Mouse (Mus musculus): ENCODE measurements around the gene Idh2. TPM values are rescaled to one million over a fixed set of nuclear protein-coding genes. Genes with fewer than 3 reads are reported as not detected.

The Idh2 gene
- polyA plus RNA-seq, 1 experiment from 2014 or later, result 674 TPM

- WGBS, result 81% methylated on average over 5 of the region's 5 CpGs
- H3K27ac ChIP-seq, result no peak overlapping the region
- no peak overlapping the region for H3K9ac ChIP-seq
- H3K4me3 ChIP-seq (replicated peaks), result no peak overlapping the region
- ATAC-seq (replicated peaks; ENCODE audit: low FRiP score), result no peak
- H3K9me3 ChIP-seq (replicated peaks), result no peaks in the 10 kb centered on the region
- peaks cover 22% of the 10 kb centered on the region for H3K4me1 ChIP-seq
- no peak overlapping the region for H3K4me2 ChIP-seq
- peaks cover 100% of the 10 kb centered on the region for H3K36me3 ChIP-seq
- no peaks in the 10 kb centered on the region for H3K27me3 ChIP-seq
Observed at GRCm38 (mm10) chr7:80094481-80094880, 20.7 kb downstream of the Idh2 start.

DNA sequence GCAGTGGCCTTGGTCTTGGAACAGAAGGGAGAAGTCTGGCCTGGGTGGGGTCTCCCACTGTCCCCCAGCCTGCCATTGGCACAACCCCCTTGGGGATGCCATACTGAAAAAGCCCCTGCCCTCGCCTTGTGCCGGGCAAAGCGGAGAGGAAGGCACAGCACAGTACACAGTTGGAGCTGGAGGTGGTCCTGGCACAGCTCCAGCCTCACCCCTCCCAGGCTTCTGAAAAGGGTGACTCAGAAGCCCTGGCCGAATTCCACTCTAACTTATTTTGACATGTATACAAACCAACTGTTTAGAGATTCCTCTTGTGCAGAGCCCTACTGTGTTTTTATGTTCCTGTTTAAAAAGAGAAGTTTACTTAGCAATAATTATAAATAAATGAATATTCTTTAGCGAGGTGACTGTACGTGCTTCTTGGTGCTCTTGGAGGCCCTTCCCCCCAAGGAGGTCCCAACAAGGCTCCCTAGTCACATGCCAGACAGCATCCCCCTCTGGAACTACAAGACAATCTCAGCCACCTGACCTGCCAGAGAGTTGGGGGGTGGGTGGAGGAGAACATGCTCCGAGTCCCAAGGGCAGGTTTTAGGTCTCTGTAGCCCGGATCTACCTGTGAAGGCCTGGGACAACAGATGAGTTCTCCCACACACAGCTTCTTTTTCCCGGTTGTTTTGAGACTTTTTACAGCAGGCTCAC is 22.7 kb downstream of the Idh2 start:
- H3K9ac ChIP-seq, result no peak overlapping the region
- H3K4me3 ChIP-seq (replicated peaks), result no peak overlapping the region
- no peaks in the 10 kb centered on the region for H3K9me3 ChIP-seq (replicated peaks)
- peaks cover 22% of the 10 kb centered on the region for H3K4me1 ChIP-seq
- H3K27me3 ChIP-seq, result no peaks in the 10 kb centered on the region
- no peak overlapping the region for H3K4me2 ChIP-seq
- H3K36me3 ChIP-seq, result peaks cover 99% of the 10 kb centered on the region
- peak overlapping the region; percentile 61 for H3K27ac ChIP-seq
- no peak for ATAC-seq (replicated peaks; ENCODE audit: low FRiP score)
- 66% methylated on average over 9 of the region's 9 CpGs for WGBS

GRCm38 (mm10) chr7:80091866-80092210 is 23.4 kb downstream of the Idh2 start:
- ATAC-seq (replicated peaks; ENCODE audit: low FRiP score), result no peak
- H3K9ac ChIP-seq, result no peak overlapping the region
- H3K4me1 ChIP-seq, result peaks cover 26% of the 10 kb centered on the region
- no peak overlapping the region for H3K4me2 ChIP-seq
- peak overlapping the region; percentile 61; the same call in 1 of the 2 replicates for H3K27ac ChIP-seq
- H3K4me3 ChIP-seq (replicated peaks), result no peak overlapping the region
- peaks cover 99% of the 10 kb centered on the region for H3K36me3 ChIP-seq
- H3K9me3 ChIP-seq (replicated peaks), result no peaks in the 10 kb centered on the region
- no peaks in the 10 kb centered on the region for H3K27me3 ChIP-seq
- WGBS, result 78% methylated on average over 4 of the region's 4 CpGs

- peaks cover 32% of the 10 kb centered on the region for H3K4me1 ChIP-seq
- no peak overlapping the region for H3K9ac ChIP-seq
- peak overlapping the region; percentile 61 for H3K27ac ChIP-seq
- ATAC-seq (replicated peaks; ENCODE audit: low FRiP score), result no peak
- peaks cover 99% of the 10 kb centered on the region for H3K36me3 ChIP-seq
- H3K4me3 ChIP-seq (replicated peaks), result no peak overlapping the region
- no peak overlapping the region for H3K4me2 ChIP-seq
- 54% methylated on average over 13 of the region's 13 CpGs for WGBS
- no peaks in the 10 kb centered on the region for H3K27me3 ChIP-seq
- H3K9me3 ChIP-seq (replicated peaks), result no peaks in the 10 kb centered on the region
Observed at GRCm38 (mm10) chr7:80091004-80091865, 24.0 kb downstream of the Idh2 start.

DNA sequence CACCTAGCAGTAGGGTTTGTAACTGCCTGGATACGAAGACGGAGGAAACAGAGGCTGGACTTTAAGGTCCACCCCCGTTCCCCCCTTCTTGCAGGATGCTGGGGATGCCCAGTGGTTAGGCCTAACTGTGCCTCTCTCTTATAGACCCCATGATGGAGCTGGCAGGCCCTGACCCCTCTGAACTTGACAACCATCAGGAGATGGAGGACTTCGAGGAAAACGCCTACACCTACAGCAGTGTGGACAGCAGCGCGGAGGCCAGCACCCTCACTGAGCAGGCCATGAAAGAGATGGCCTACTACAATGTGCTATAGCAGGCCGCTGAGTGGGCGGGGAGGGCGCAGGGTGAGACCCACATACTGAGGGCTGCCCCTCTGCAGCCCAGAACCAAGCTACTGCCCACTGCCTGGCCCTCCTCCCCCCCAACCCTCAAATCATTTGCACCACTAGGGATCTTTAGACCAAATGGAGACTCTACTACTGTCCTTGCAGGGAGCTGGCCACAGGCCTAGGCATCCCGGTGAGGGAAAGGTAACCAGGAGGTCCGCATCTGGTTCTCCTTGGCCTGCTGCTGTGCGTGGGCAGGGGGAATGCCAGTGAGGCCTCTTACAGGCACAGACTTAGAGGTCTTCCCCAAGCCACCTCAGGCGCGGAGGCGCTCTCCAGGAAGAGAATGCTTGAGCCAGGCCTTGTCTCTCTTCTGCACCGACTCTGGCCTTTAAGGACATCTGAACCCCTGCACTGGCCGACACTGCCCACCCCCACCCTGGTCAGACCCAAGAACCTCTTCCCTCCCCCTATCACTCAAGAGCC is 24.8 kb downstream of the Idh2 start:
- Histone ChIP-seq H3K27me3 (no peaks in the 10 kb centered on the region), H3K4me1 (peaks cover 38% of the 10 kb centered on the region), H3K36me3 (peaks cover 97% of the 10 kb centered on the region), H3K27ac (no peak overlapping the region), H3K4me3 (replicated peaks) (no peak overlapping the region), H3K9ac (no peak overlapping the region), H3K9me3 (replicated peaks) (no peaks in the 10 kb centered on the region), H3K4me2 (no peak overlapping the region)
- WGBS, result 86% methylated on average over 18 of the region's 18 CpGs
- ATAC-seq (replicated peaks; ENCODE audit: low FRiP score), result no peak

DNA sequence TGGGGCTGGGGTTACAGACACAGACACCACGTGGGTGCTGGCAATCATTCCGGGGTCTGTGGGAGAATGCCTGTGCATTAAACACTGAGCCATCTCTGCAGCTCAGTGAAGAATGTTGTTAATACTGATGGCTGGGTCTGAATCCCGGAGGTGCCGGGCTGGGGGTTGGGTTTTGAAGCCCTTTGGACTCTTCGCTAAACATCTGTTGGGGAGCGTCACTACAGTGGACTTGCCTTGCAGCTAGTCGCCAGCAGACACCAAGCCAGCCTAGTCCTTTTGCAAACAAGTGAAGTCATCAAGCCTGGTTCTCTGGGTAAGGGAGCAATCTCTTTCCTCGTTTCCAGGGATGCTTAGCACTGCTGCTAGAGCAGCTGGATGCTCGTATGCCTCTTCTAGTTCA is 27.0 kb downstream of the Idh2 start:
- no peak for ATAC-seq (replicated peaks; ENCODE audit: low FRiP score)

DNA sequence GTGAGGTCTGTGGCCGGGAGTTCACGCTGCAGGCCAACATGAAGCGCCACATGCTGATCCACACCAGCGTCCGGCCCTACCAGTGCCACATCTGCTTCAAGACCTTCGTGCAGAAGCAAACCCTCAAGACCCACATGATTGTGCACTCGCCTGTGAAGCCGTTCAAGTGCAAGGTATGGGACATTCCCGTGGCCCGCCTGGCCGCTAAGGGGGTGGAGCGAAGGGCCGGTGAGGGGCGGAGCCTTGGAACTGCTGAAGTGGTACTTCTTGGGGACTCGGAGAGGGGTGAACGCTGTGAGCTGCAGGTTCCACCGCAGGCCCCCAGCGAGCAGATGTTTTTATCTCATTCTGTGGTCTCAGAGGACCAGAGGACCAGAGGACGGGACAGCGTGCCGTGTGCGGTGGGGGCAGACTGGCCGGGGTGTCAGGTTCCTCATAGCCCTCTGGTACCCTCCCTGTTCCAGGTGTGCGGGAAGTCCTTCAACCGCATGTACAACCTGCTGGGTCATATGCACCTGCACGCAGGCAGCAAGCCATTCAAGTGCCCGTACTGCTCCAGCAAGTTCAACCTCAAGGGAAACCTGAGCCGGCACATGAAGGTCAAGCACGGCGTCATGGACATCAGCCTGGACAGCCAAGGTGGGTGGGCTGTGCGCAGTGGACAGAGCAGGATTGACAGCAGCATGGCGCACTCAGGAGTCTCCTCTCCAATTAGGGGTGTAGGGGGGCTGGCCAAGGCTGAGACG is 29.0 kb downstream of the Idh2 start:
- Histone ChIP-seq H3K4me2 (peak overlapping the region; percentile 31), H3K4me3 (replicated peaks) (0 out of 2 replicates have a peak overlapping the region, but pooled peaks have one; percentile 2), H3K9me3 (replicated peaks) (no peaks in the 10 kb centered on the region), H3K27me3 (no peaks in the 10 kb centered on the region), H3K4me1 (peaks cover 33% of the 10 kb centered on the region), H3K27ac (peak overlapping the region; percentile 82), H3K9ac (no peak overlapping the region), H3K36me3 (peaks cover 84% of the 10 kb centered on the region)
- 61% methylated on average over 33 of the region's 33 CpGs for WGBS
- ATAC-seq (replicated peaks; ENCODE audit: low FRiP score), result peak; percentile 61

More for the DNA sequence above, 27.0 kb downstream of the Idh2 start:
- WGBS, result 76% methylated on average over 9 of the region's 9 CpGs
- peaks cover 84% of the 10 kb centered on the region for H3K36me3 ChIP-seq
- peaks cover 42% of the 10 kb centered on the region for H3K4me1 ChIP-seq
- H3K4me2 ChIP-seq, result no peak overlapping the region
- no peaks in the 10 kb centered on the region for H3K27me3 ChIP-seq
- no peak overlapping the region for H3K9ac ChIP-seq
- H3K9me3 ChIP-seq (replicated peaks), result no peaks in the 10 kb centered on the region
- no peak overlapping the region for H3K27ac ChIP-seq
- no peak overlapping the region for H3K4me3 ChIP-seq (replicated peaks)

- H3K4me3 ChIP-seq (replicated peaks), result no peak overlapping the region
- no peak overlapping the region for H3K4me2 ChIP-seq
- no peak overlapping the region for H3K9ac ChIP-seq
- no peaks in the 10 kb centered on the region for H3K9me3 ChIP-seq (replicated peaks)
- peaks cover 41% of the 10 kb centered on the region for H3K4me1 ChIP-seq
- H3K27ac ChIP-seq, result no peak overlapping the region
- WGBS, result 58% methylated on average over 7 of the region's 7 CpGs
- H3K27me3 ChIP-seq, result no peaks in the 10 kb centered on the region
- H3K36me3 ChIP-seq, result peaks cover 69% of the 10 kb centered on the region
- no peak for ATAC-seq (replicated peaks; ENCODE audit: low FRiP score)
Observed at GRCm38 (mm10) chr7:80084484-80084931, 30.7 kb downstream of the Idh2 start.

DNA sequence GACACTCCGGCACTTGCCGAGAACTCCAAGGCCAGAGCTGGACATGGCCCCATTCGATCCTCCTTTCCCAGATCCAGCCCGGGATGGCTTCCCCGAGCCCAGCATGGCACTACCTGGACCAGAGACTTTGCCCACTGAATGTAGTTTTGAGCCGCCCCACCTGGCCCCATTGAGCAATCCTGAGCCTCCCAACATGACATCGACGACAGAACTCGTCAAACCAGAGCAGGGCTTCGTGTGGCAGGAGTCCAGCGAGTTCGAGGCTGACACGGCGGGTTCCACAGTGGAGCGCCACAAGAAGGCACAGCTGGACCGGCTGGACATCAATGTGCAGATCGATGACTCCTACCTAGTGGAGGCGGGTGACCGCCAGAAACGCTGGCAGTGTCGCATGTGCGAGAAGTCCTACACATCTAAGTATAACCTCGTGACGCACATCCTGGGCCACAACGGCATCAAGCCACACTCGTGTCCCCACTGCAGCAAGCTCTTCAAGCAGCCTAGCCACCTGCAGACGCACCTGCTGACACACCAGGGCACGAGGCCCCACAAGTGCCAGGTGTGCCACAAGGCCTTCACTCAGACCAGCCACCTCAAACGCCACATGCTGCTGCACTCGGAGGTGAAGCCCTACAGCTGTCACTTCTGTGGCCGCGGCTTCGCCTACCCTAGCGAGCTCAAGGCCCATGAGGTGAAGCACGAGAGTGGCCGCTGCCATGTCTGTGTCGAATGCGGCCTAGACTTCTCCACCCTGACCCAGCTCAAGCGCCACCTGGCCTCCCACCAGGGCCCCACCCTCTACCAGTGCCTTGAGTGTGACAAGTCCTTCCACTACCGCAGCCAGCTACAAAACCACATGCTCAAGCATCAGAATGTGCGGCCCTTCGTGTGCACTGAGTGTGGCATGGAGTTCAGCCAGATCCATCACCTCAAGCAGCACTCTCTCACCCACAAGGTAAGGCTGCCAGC is 33.3 kb downstream of the Idh2 start:
- no peak overlapping the region for H3K4me3 ChIP-seq (replicated peaks)
- no peak overlapping the region for H3K27ac ChIP-seq
- no peaks in the 10 kb centered on the region for H3K9me3 ChIP-seq (replicated peaks)
- no peak for ATAC-seq (replicated peaks; ENCODE audit: low FRiP score)
- H3K27me3 ChIP-seq, result no peaks in the 10 kb centered on the region
- no peak overlapping the region for H3K4me2 ChIP-seq
- 92% methylated on average over 42 of the region's 42 CpGs for WGBS
- H3K36me3 ChIP-seq, result peaks cover 43% of the 10 kb centered on the region
- H3K9ac ChIP-seq, result no peak overlapping the region
- H3K4me1 ChIP-seq, result peaks cover 64% of the 10 kb centered on the region

GRCm38 (mm10) chr7:80078792-80079301 is 36.3 kb downstream of the Idh2 start:
- peak overlapping the region; percentile 91 for H3K27ac ChIP-seq

More at GRCm38 (mm10) chr7:80078792-80079301, 36.3 kb downstream of the Idh2 start:
- H3K36me3 ChIP-seq, result peaks cover 29% of the 10 kb centered on the region
- H3K4me2 ChIP-seq, result peak overlapping the region; percentile 46
- H3K4me1 ChIP-seq, result peaks cover 76% of the 10 kb centered on the region
- 9% methylated on average over 14 of the region's 14 CpGs for WGBS
- H3K9me3 ChIP-seq (replicated peaks), result no peaks in the 10 kb centered on the region
- peak; percentile 86 for ATAC-seq (replicated peaks; ENCODE audit: low FRiP score)
- peak overlapping the region; percentile 15; the same call in 1 of the 2 replicates for H3K9ac ChIP-seq
- no peaks in the 10 kb centered on the region for H3K27me3 ChIP-seq
- no peak overlapping the region; the same call in 1 of the 2 replicates for H3K4me3 ChIP-seq (replicated peaks)

All from kidney, embryonic 15.5 days (tissue).